Mouse (Mus musculus): Measurements from ENCODE around the gene Gm49380.

DNA sequence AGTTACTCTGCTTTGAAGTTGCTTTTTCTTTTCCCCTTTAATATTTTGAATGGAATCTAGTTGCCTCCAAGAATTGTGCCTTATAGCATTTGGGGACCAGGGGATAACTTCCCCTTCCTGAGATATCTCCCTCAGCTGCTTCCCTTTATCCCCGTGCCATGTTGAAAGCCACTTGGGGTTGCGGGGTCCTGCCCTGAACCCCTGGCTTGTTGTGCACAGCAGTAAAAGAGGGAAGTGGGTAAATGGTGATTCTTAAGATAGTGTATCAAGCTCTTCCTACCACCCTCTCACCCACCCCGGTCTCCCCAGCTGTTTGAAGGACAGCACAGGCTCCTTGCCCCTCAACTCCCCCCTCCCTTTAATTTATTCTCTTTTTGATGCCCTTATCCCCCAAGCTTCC, 18.6 kb downstream of the Gm49380 start:
- TF ChIP-seq CTCF (IDR thresholded peaks at IDR 0.05; ENCODE audit: extremely low read depth, insufficient read length, insufficient replicate concordance, low read depth, low read length) (no peak), POLR2A (IDR thresholded peaks at IDR 0.05; ENCODE audit: low read depth, low read length) (no peak)

All from small intestine, adult 2 months (tissue).